In genomic region chr11:46123328-46123866, GRCm38 (mm10) we compare ENCODE assay signal across 16 mouse cellular contexts. TPM values are rescaled to one million over a fixed set of nuclear protein-coding genes. Genes with fewer than 3 reads are reported as not detected.
DNase-seq lines count a peak whose midpoint lies in the region; ATAC-seq lines count a peak whose summit lies in the region.
"Had no signal": no experiment of that assay in that cellular context is flagged by ENCODE, and none has a peak within 500 bp of the region (broad histone marks: within the 10 kb centered on the region; RNA-seq: fewer than 3 reads in every experiment).

No protein-coding gene starts in this region.

- peak; percentile 71 for DNase-seq in heart, adult 11 months
- DNase-seq in heart, adult 8-10 months (ENCODE audit: low spot score) = no peak
- peak; percentile 47 for DNase-seq in lung, postnatal 25 days (ENCODE audit: low spot score)
- no peak for DNase-seq in lung, postnatal 10 days
- DNase-seq in fat pad, adult 2 months (ENCODE audit: extremely low read depth, low read depth, low spot score) = peak; percentile 63
- no peak for DNase-seq in ovary, postnatal 36 days (ENCODE audit: low spot score)
- DNase-seq: adrenal gland, adult 8-10 months; cerebellum, adult 9-10 months; gastrocnemius, postnatal 36 days; kidney, adult 18-20 months; left cerebral cortex, postnatal 4 days; thymus, adult 18-20 months; thymus, postnatal 36 days had no signal

- ATAC-seq in cerebellum, adult (ENCODE audit: insufficient number of reproducible peaks, low FRiP score, low TSS enrichment) = no peak
- ATAC-seq: forebrain, embryonic 15.5 days had no signal

RNA-seq across cellular contexts. Expression of gene Nipal4, which starts 42.9 kb away (rescaled TPM):
- total RNA-seq in heart, adult 8-10 months (2022) = under 1 TPM in 1 of 4 experiments, not detected in 3; 0.08 TPM
- total RNA-seq: G1E had no signal

Comparison
In these comparisons a context has a peak if more than half of its experiments do, and no peak if none do; other contexts are left out.
1. DNase-seq: peak in heart, adult 11 months (single experiment), lung, postnatal 25 days (single experiment) and fat pad, adult 2 months (single experiment); none in heart, adult 8-10 months (single experiment), lung, postnatal 10 days (single experiment) and ovary, postnatal 36 days (single experiment).